19 mouse cellular contexts compared by ENCODE assay signal in the genomic region with DNA sequence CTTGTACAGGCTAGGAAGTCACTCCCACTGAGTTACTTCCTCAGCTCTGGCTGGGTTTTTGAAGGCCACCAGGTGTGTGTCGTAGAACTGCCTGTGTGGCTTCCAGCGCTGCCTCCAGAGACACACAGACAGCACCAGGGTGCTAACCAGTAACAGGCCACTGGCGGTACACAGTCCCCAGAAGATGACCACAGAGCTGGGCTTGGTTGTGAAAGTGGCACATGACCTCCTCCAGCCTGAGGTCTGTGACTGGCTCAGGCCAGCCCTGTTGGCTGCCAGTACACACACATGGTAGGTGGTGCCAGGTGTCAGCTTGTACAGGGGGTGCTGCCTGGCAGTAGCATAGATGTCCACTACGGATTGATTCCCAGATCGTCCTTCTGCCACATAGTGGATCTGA. TPM values are rescaled to one million over a fixed set of nuclear protein-coding genes. Genes with fewer than 3 reads are reported as not detected.
DNase-seq lines count a peak whose midpoint lies in the region; ATAC-seq and TF ChIP-seq lines count a peak whose summit lies in the region.
"Had no signal": no experiment of that assay in that cellular context is flagged by ENCODE, and none has a peak within 500 bp of the region (broad histone marks: within the 10 kb centered on the region; RNA-seq: fewer than 3 reads in every experiment).

No protein-coding gene starts in this region.

- no peaks in the 10 kb centered on the region for H3K27me3 ChIP-seq in midbrain, embryonic 13.5 days
- H3K27me3 ChIP-seq in midbrain, postnatal 0 days (ENCODE audit: insufficient read depth, low read length): no peaks in the 10 kb centered on the region
- H3K27me3 ChIP-seq in hindbrain, embryonic 16.5 days (replicated peaks; ENCODE audit: control insufficient read depth, insufficient read depth, low read length): no peaks in the 10 kb centered on the region
- H3K27me3 ChIP-seq: kidney, embryonic 15.5 days; liver, embryonic 13.5 days had no signal

- peak; percentile 84 for DNase-seq in heart, adult 11 months
- no peak for DNase-seq in heart, adult 9 months (ENCODE audit: low spot score in 2 of 2)
- no peak for DNase-seq in midbrain, postnatal 0 days (ENCODE audit: low spot score)
- peak; percentile 73 for DNase-seq in adrenal gland, postnatal 14 days
- DNase-seq in spleen, postnatal 36 days (ENCODE audit: low spot score in 2 of 2): no peak
- DNase-seq: left cerebral cortex, postnatal 4 days; liver, embryonic 13.5 days; spleen, adult 18-20 months; thymus, postnatal 25 days had no signal

- no peak overlapping the region for H3K4me2 ChIP-seq in midbrain, embryonic 13.5 days (replicated peaks)
- no peak overlapping the region for H3K4me2 ChIP-seq in midbrain, postnatal 0 days (ENCODE audit: low read depth, low read length, poor library complexity, severe bottlenecking)
- H3K4me2 ChIP-seq in hindbrain, embryonic 16.5 days (ENCODE audit: low read length): no peak overlapping the region
- H3K4me2 ChIP-seq: kidney, embryonic 15.5 days; liver, embryonic 13.5 days had no signal

- H3K27ac ChIP-seq in midbrain, embryonic 13.5 days: no peak overlapping the region
- H3K27ac ChIP-seq in midbrain, postnatal 0 days (ENCODE audit: low read depth, low read length): no peak overlapping the region
- no peak overlapping the region for H3K27ac ChIP-seq in hindbrain, embryonic 16.5 days (ENCODE audit: low read depth, low read length)
- H3K27ac ChIP-seq: embryonic facial prominence, embryonic 10.5 days; hindbrain, embryonic 10.5 days; kidney, embryonic 15.5 days; layer of hippocampus, adult 2 months; liver, embryonic 13.5 days had no signal

- H3K9ac ChIP-seq in midbrain, embryonic 13.5 days (replicated peaks): no peak overlapping the region
- no peak overlapping the region for H3K9ac ChIP-seq in midbrain, postnatal 0 days (replicated peaks; ENCODE audit: low read length, poor library complexity, severe bottlenecking)
- no peak overlapping the region for H3K9ac ChIP-seq in hindbrain, embryonic 16.5 days (ENCODE audit: low read depth, low read length)
- H3K9ac ChIP-seq: kidney, embryonic 15.5 days; liver, embryonic 13.5 days had no signal

- TF ChIP-seq CTCF in midbrain, postnatal 0 days (IDR thresholded peaks at IDR 0.05): no peak

- no peaks in the 10 kb centered on the region for H3K4me1 ChIP-seq in midbrain, embryonic 13.5 days (replicated peaks)
- no peaks in the 10 kb centered on the region for H3K4me1 ChIP-seq in midbrain, postnatal 0 days (ENCODE audit: insufficient read depth, low read length)
- no peaks in the 10 kb centered on the region for H3K4me1 ChIP-seq in hindbrain, embryonic 16.5 days (ENCODE audit: control insufficient read depth, insufficient read depth, low read depth, low read length)
- H3K4me1 ChIP-seq: embryonic facial prominence, embryonic 10.5 days; hindbrain, embryonic 10.5 days; kidney, embryonic 15.5 days; liver, embryonic 13.5 days had no signal

- ATAC-seq in midbrain, embryonic 13.5 days: peak; percentile 34; the same call in 1 of the 2 replicates
- no peak for ATAC-seq in midbrain, postnatal 0 days (ENCODE audit: low FRiP score)
- ATAC-seq in megakaryocyte, adult 5-6 weeks (ENCODE audit: poor library complexity, severe bottlenecking): peak; percentile 26
- no peak for ATAC-seq in hindbrain, embryonic 16.5 days
- ATAC-seq: forebrain, embryonic 14.5 days; inflammation-experienced regulatory T-cells, adult 6 months had no signal

- H3K4me3 ChIP-seq in midbrain, embryonic 13.5 days (replicated peaks): no peak overlapping the region
- no peak overlapping the region for H3K4me3 ChIP-seq in midbrain, postnatal 0 days (ENCODE audit: low read depth, low read length)
- no peak overlapping the region for H3K4me3 ChIP-seq in hindbrain, embryonic 16.5 days (ENCODE audit: low read length)
- H3K4me3 ChIP-seq: embryonic facial prominence, embryonic 10.5 days; erythroblast, embryonic 14.5 days; hindbrain, embryonic 10.5 days; kidney, embryonic 15.5 days; layer of hippocampus, adult 2 months; liver, embryonic 13.5 days had no signal

- H3K36me3 ChIP-seq in midbrain, embryonic 13.5 days: peaks cover 22% of the 10 kb centered on the region
- H3K36me3 ChIP-seq in midbrain, postnatal 0 days (ENCODE audit: insufficient read depth, low read length): peaks cover 14% of the 10 kb centered on the region; the same call in 1 of the 2 replicates
- H3K36me3 ChIP-seq in hindbrain, embryonic 16.5 days (ENCODE audit: control insufficient read depth, insufficient read depth, low read length): peaks cover 6% of the 10 kb centered on the region

- 90% methylated on average over 5 of the region's 5 CpGs for WGBS in midbrain, embryonic 13.5 days
- 89% methylated on average over 5 of the region's 5 CpGs for WGBS in midbrain, postnatal 0 days
- WGBS in hindbrain, embryonic 16.5 days: 92% methylated on average over 5 of the region's 5 CpGs

- no peaks in the 10 kb centered on the region for H3K9me3 ChIP-seq in midbrain, embryonic 13.5 days
- H3K9me3 ChIP-seq in midbrain, postnatal 0 days (ENCODE audit: low read length): no peaks in the 10 kb centered on the region
- no peaks in the 10 kb centered on the region for H3K9me3 ChIP-seq in hindbrain, embryonic 16.5 days (ENCODE audit: control insufficient read depth, low read length)
- H3K9me3 ChIP-seq: embryonic facial prominence, embryonic 10.5 days; hindbrain, embryonic 10.5 days; kidney, embryonic 15.5 days; liver, embryonic 13.5 days had no signal

RNA-seq across cellular contexts. Expression of a gene that starts 11.0 kb away (rescaled TPM):
- 0.05 TPM in 1 of 2 replicates, not detected in the other for polyA plus RNA-seq in midbrain, embryonic 13.5 days (2015; fragmentation: Nextera tagmentation; extraction: Ambion mirVana)
- total RNA-seq in midbrain, postnatal 0 days (2014; rRNA removed): 1.3 TPM in 2 replicates
- polyA plus RNA-seq in midbrain, postnatal 0 days (2015; fragmentation: Nextera tagmentation; extraction: Ambion mirVana): 0.70 and 0.85 TPM in 2 replicates
- 3.0 and 3.3 TPM in 2 replicates for total RNA-seq in adrenal gland, postnatal 14 days (2021)
- total RNA-seq in megakaryocyte, adult 5-6 weeks (2015): 0.11 and 0.31 TPM in 2 replicates
- 0.33 TPM in 1 of 2 replicates, not detected in the other for total RNA-seq in megakaryocyte, adult 5-6 weeks (2017)
- 0.71 and 0.79 TPM in 2 replicates for polyA plus RNA-seq in hindbrain, embryonic 16.5 days (2015; fragmentation: Nextera tagmentation; extraction: Ambion mirVana)
- polyA plus RNA-seq: erythroblast, embryonic 14.5 days; forebrain, embryonic 14.5 days had no signal

RNA-seq across cellular contexts. Expression of a gene that starts 23.2 kb away (rescaled TPM):
- 8.9 and 9.0 TPM in 2 replicates for polyA plus RNA-seq in midbrain, embryonic 13.5 days (2015; fragmentation: Nextera tagmentation; extraction: Ambion mirVana)
- 36.0 and 53.9 TPM in 2 replicates for total RNA-seq in midbrain, postnatal 0 days (2014; rRNA removed)
- polyA plus RNA-seq in midbrain, postnatal 0 days (2015; fragmentation: Nextera tagmentation; extraction: Ambion mirVana): 18.3 and 19.7 TPM in 2 replicates
- 117 and 131 TPM in 2 replicates for total RNA-seq in adrenal gland, postnatal 14 days (2021)
- 16.2 and 20.8 TPM in 2 replicates for total RNA-seq in megakaryocyte, adult 5-6 weeks (2015)
- 16.2 and 19.1 TPM in 2 replicates for total RNA-seq in megakaryocyte, adult 5-6 weeks (2017)
- 5.6 and 6.7 TPM in 2 replicates for polyA plus RNA-seq in hindbrain, embryonic 16.5 days (2015; fragmentation: Nextera tagmentation; extraction: Ambion mirVana)

RNA-seq across cellular contexts. Expression of a gene that starts 53.7 kb away (rescaled TPM):
- polyA plus RNA-seq in midbrain, embryonic 13.5 days (2015; fragmentation: Nextera tagmentation; extraction: Ambion mirVana): 7.8 and 10.0 TPM in 2 replicates
- total RNA-seq in midbrain, postnatal 0 days (2014; rRNA removed): 2.4 and 3.3 TPM in 2 replicates
- 4.0 and 4.7 TPM in 2 replicates for polyA plus RNA-seq in midbrain, postnatal 0 days (2015; fragmentation: Nextera tagmentation; extraction: Ambion mirVana)
- 3.3 and 4.4 TPM in 2 replicates for total RNA-seq in adrenal gland, postnatal 14 days (2021)
- 4.8 and 5.8 TPM in 2 replicates for total RNA-seq in megakaryocyte, adult 5-6 weeks (2015)
- total RNA-seq in megakaryocyte, adult 5-6 weeks (2017): 5.1 and 7.0 TPM in 2 replicates
- polyA plus RNA-seq in hindbrain, embryonic 16.5 days (2015; fragmentation: Nextera tagmentation; extraction: Ambion mirVana): 4.5 and 5.8 TPM in 2 replicates

RNA-seq across cellular contexts. Expression of a gene that starts 53.8 kb away (rescaled TPM):
- polyA plus RNA-seq in midbrain, embryonic 13.5 days (2015; fragmentation: Nextera tagmentation; extraction: Ambion mirVana): 25.0 and 33.5 TPM in 2 replicates
- total RNA-seq in midbrain, postnatal 0 days (2014; rRNA removed): 11.5 and 12.0 TPM in 2 replicates
- polyA plus RNA-seq in midbrain, postnatal 0 days (2015; fragmentation: Nextera tagmentation; extraction: Ambion mirVana): 26.9 and 30.8 TPM in 2 replicates
- total RNA-seq in adrenal gland, postnatal 14 days (2021): 17.6 and 21.8 TPM in 2 replicates
- total RNA-seq in megakaryocyte, adult 5-6 weeks (2015): 14.8 and 16.8 TPM in 2 replicates
- 14.9 and 15.1 TPM in 2 replicates for total RNA-seq in megakaryocyte, adult 5-6 weeks (2017)
- 17.7 and 19.8 TPM in 2 replicates for polyA plus RNA-seq in hindbrain, embryonic 16.5 days (2015; fragmentation: Nextera tagmentation; extraction: Ambion mirVana)

Comparison
In these comparisons a context has a peak if more than half of its experiments do, and no peak if none do; other contexts are left out.
1. DNase-seq: peak in heart, adult 11 months (single experiment) and adrenal gland, postnatal 14 days (single experiment); none in heart, adult 9 months (0 of 2), midbrain, postnatal 0 days (single experiment) and spleen, postnatal 36 days (0 of 2).
2. ATAC-seq: peak in midbrain, embryonic 13.5 days (single experiment) and megakaryocyte, adult 5-6 weeks (single experiment); none in midbrain, postnatal 0 days (single experiment) and hindbrain, embryonic 16.5 days (single experiment).